Mouse (Mus musculus): Measurements from ENCODE around the gene Exd2. TPM values are rescaled to one million over a fixed set of nuclear protein-coding genes. Genes with fewer than 3 reads are reported as not detected.

Gene Exd2
- polyA plus RNA-seq, 1 experiment from 2014 or later = 48.1 TPM

DNA sequence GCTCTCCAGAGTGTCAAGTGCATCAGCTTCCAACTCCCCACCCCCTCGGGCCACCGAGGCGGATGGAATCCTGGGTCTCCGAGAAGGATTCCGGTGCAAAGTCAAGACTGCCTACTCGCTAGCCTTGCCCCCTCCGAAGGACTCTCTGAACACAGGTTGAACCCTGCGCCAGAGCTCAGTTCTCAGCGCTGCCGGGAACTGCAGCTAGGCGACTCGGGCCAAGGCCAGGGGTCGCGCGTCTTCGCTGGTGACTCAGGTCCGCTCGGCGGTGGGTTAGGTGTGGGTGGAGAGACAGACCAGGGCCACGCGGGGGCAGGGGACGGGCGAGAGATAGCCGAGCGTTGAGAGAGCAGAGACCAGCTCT lies 55.5 kb downstream of the Exd2 start:
- H3K4me2 ChIP-seq (replicated peaks) = peak overlapping the region; percentile 97

DNA sequence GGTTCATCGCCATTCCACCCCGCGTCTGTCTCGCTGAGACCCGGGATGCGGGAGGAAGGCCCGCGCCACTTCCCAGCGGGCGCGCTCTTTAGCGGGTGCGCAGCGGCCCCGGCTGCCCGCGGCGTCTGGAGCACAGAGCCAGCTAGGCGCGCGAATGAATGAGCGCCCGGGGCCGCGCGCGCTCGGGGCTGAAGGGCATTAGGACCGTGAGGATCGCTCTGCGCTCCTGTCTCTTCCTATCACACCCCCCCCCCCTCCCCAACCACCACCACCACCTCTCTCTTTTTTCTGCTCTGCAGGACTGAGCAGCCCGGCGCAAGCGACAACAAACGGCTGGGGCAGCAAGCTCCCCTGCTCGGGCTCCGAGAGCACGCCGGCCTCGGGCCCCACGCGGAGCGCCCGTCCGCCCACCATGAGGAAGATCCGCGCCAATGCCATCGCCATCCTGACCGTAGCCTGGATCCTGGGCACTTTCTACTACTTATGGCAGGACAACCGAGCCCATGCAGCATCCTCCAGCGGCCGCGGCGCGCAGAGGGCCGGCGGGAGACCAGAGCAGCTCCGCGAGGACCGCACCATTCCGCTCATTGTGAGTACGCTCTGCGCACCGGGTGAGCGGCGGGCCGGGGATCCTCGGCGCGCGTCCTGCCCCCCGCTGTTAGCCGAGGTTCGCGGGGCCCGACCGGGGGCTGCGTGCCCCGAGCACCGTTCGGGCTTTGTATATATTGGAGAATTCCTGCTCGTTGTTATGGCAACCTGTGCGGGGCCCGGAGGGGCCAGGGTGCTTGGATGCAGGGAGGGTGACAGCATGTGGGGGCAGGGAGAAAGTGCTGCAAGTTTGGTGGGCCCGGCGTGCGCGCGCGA lies 56.1 kb downstream of the Exd2 start:
- H3K9me3 ChIP-seq (ENCODE audit: control insufficient read depth, low read length) = no peaks in the 10 kb centered on the region
- peaks cover 15% of the 10 kb centered on the region for H3K27me3 ChIP-seq (ENCODE audit: control insufficient read depth, insufficient read depth, low read length)
- peak overlapping the region; percentile 83 for H3K4me3 ChIP-seq (replicated peaks; ENCODE audit: low read length)
- H3K9ac ChIP-seq = peak overlapping the region; percentile 71
- no peaks in the 10 kb centered on the region for H3K36me3 ChIP-seq (replicated peaks; ENCODE audit: control insufficient read depth, insufficient read depth)
- under 1% methylated on average over 83 of the region's 90 CpGs for WGBS
- peak; percentile 75 for DNase-seq (ENCODE audit: low spot score)
- H3K27ac ChIP-seq = peak overlapping the region; percentile 86
- peaks cover 32% of the 10 kb centered on the region for H3K4me1 ChIP-seq (replicated peaks; ENCODE audit: control insufficient read depth, insufficient read depth, low read length)
- ATAC-seq (ENCODE audit: low FRiP score) = peak; percentile 85
- peak overlapping the region; percentile 97 for H3K4me2 ChIP-seq (replicated peaks)

More for the DNA sequence above, 55.5 kb downstream of the Exd2 start:
- Histone ChIP-seq H3K27me3 (ENCODE audit: control insufficient read depth, insufficient read depth, low read length) (peaks cover 15% of the 10 kb centered on the region), H3K27ac (peak overlapping the region; percentile 86), H3K4me1 (replicated peaks; ENCODE audit: control insufficient read depth, insufficient read depth, low read length) (peaks cover 32% of the 10 kb centered on the region), H3K4me3 (replicated peaks; ENCODE audit: low read length) (peak overlapping the region; percentile 83), H3K9me3 (ENCODE audit: control insufficient read depth, low read length) (no peaks in the 10 kb centered on the region), H3K36me3 (replicated peaks; ENCODE audit: control insufficient read depth, insufficient read depth) (no peaks in the 10 kb centered on the region), H3K9ac (peak overlapping the region; percentile 71)
- ATAC-seq (ENCODE audit: low FRiP score) (no peak; the same call in 1 of the 2 replicates), DNase-seq (ENCODE audit: low spot score) (no peak)
- WGBS = under 1% methylated on average over 25 of the region's 25 CpGs

DNA sequence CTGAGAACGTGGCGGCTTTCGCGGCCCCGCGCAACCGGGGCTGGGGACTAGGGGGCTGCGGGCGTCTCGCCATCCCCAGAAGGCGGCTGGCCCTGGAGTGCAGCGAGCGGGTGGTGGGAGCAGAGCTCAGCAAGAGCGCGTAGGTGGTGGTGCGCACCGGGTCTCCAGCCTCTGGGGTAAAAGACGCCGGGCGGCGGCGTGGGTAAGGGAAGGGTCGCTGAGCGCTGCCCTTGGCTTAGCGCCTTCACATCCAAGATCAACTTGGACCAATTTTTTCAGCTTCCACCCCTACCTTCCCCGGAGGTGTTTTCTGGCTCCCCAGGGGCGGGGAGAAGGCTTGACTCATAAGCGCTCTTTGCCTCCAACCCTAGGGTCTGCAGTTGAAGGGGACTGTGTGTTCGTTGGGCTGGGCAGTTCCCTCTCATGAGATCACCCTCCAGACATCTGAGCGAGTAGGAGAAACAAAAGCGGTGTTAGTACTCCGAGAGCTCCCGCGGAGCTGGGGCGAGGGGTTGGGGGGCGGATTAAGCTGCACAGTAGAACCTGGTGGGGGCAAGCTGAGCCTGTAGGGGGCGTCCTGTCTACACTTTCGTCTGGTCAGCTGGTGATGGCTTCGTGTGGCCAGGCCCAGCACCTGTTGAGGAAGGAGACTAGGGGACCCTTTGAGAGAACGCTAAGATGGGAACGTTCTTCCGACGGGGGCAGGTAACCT lies 56.9 kb downstream of the Exd2 start:
- H3K27ac ChIP-seq = peak overlapping the region; percentile 86
- DNase-seq (ENCODE audit: low spot score) = peak; percentile 65
- peak overlapping the region; percentile 71 for H3K9ac ChIP-seq
- H3K4me3 ChIP-seq (replicated peaks; ENCODE audit: low read length) = peak overlapping the region; percentile 83
- no peaks in the 10 kb centered on the region for H3K36me3 ChIP-seq (replicated peaks; ENCODE audit: control insufficient read depth, insufficient read depth)
- no peaks in the 10 kb centered on the region for H3K9me3 ChIP-seq (ENCODE audit: control insufficient read depth, low read length)
- under 1% methylated on average over 41 of the region's 43 CpGs for WGBS
- ATAC-seq (ENCODE audit: low FRiP score) = peak; percentile 59; the same call in 1 of the 2 replicates
- peaks cover 32% of the 10 kb centered on the region for H3K4me1 ChIP-seq (replicated peaks; ENCODE audit: control insufficient read depth, insufficient read depth, low read length)
- H3K4me2 ChIP-seq (replicated peaks) = peak overlapping the region; percentile 97
- peaks cover 15% of the 10 kb centered on the region for H3K27me3 ChIP-seq (ENCODE audit: control insufficient read depth, insufficient read depth, low read length)

DNA sequence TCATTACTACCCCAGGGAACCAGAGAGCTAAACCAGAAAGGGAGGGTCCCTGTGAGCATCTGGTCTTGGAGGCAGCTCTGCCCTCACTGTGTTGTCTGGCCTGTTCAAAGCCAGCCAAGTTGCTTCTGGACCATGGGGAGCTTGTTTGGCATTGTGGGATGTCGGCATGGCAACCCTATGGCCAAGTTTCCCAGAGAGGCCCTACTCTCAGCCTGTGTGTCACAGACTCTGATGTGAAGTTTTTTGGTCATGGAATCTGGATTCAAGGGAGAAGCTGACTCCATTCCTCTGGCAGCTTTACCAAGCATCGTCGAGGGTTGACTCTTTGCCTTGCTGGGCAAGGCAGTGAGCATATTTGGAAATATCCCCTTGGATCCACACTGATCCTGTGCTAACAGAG lies 59.1 kb downstream of the Exd2 start:
- H3K9me3 ChIP-seq (ENCODE audit: control insufficient read depth, low read length) = no peaks in the 10 kb centered on the region
- no peak overlapping the region for H3K4me3 ChIP-seq (replicated peaks; ENCODE audit: low read length)
- no peaks in the 10 kb centered on the region for H3K36me3 ChIP-seq (replicated peaks; ENCODE audit: control insufficient read depth, insufficient read depth)
- H3K4me1 ChIP-seq (replicated peaks; ENCODE audit: control insufficient read depth, insufficient read depth, low read length) = peaks cover 35% of the 10 kb centered on the region
- no peak for ATAC-seq (ENCODE audit: low FRiP score)
- peak; percentile 53 for DNase-seq (ENCODE audit: low spot score)
- no peak overlapping the region; the same call in 1 of the 2 replicates for H3K4me2 ChIP-seq (replicated peaks)
- H3K27ac ChIP-seq = 0 out of 2 replicates have a peak overlapping the region, but pooled peaks have one; percentile 38
- H3K9ac ChIP-seq = no peak overlapping the region
- 52% methylated on average over 3 of the region's 3 CpGs for WGBS
- peaks cover 6% of the 10 kb centered on the region for H3K27me3 ChIP-seq (ENCODE audit: control insufficient read depth, insufficient read depth, low read length)

DNA sequence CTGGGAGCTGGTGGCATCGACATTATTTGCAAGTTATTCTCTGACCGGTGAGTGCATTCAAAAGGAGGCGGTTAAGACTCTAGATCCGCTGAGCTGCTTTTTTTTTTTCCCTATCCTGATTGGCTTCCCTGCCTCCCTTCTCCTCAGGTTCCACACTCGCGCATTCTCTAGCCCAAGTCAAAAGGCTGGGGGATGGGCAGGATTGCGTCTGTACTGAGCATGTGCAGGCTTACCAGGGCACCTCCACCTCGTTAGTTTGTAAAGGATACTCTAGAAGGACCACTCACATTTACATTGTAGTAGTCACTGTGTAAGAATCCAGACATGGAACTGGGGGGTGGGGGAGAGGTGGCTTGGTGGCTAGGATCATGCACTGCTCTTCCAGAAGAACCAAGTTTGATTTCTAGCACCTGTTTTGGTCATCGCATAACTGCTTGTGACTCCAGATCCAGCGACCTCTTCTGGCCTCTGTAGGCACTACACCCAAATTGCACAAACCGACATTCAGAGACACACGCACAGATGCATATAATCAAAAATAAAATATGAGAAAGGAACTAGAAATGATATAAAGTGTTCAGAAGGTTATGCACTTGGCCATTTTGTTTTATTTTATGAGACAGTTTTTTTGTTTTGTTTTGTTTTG lies 61.5 kb downstream of the Exd2 start:
- Histone ChIP-seq H3K4me2 (replicated peaks) (no peak overlapping the region), H3K9ac (no peak overlapping the region), H3K9me3 (ENCODE audit: control insufficient read depth, low read length) (no peaks in the 10 kb centered on the region), H3K36me3 (replicated peaks; ENCODE audit: control insufficient read depth, insufficient read depth) (no peaks in the 10 kb centered on the region), H3K4me1 (replicated peaks; ENCODE audit: control insufficient read depth, insufficient read depth, low read length) (peaks cover 45% of the 10 kb centered on the region), H3K27ac (no peak overlapping the region), H3K27me3 (ENCODE audit: control insufficient read depth, insufficient read depth, low read length) (no peaks in the 10 kb centered on the region), H3K4me3 (replicated peaks; ENCODE audit: low read length) (no peak overlapping the region)
- ATAC-seq (ENCODE audit: low FRiP score) (no peak), DNase-seq (ENCODE audit: low spot score) (no peak)
- WGBS = 29% methylated on average over 12 of the region's 12 CpGs

DNA sequence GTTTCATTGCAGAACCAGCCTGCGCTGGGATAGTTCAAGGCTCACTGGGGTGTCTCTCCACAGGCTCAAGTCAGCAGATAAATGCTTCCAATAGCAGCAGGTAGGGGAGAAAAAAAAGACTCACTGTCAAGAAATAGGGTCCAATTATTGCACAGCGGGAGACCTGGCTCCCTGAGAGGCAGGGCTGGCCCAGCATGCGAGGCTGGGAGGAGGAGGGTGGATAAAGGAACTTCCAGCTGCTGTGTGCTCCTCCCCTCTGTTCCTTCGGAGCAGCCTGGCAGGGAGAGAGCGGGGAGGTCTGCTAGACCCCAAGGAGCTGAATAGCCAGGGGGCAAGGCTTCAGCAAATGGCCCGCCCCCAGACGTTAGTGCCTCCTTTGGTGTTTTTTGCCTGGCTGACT lies 62.6 kb downstream of the Exd2 start:
- Histone ChIP-seq H3K4me2 (replicated peaks) (no peak overlapping the region), H3K9ac (no peak overlapping the region), H3K4me1 (replicated peaks; ENCODE audit: control insufficient read depth, insufficient read depth, low read length) (peaks cover 35% of the 10 kb centered on the region), H3K27me3 (ENCODE audit: control insufficient read depth, insufficient read depth, low read length) (no peaks in the 10 kb centered on the region), H3K4me3 (replicated peaks; ENCODE audit: low read length) (no peak overlapping the region), H3K36me3 (replicated peaks; ENCODE audit: control insufficient read depth, insufficient read depth) (no peaks in the 10 kb centered on the region), H3K27ac (no peak overlapping the region), H3K9me3 (ENCODE audit: control insufficient read depth, low read length) (no peaks in the 10 kb centered on the region)
- DNase-seq (ENCODE audit: low spot score) = no peak
- ATAC-seq (ENCODE audit: low FRiP score) = no peak; the same call in 1 of the 2 replicates
- 12% methylated on average over 7 of the region's 7 CpGs for WGBS

DNA sequence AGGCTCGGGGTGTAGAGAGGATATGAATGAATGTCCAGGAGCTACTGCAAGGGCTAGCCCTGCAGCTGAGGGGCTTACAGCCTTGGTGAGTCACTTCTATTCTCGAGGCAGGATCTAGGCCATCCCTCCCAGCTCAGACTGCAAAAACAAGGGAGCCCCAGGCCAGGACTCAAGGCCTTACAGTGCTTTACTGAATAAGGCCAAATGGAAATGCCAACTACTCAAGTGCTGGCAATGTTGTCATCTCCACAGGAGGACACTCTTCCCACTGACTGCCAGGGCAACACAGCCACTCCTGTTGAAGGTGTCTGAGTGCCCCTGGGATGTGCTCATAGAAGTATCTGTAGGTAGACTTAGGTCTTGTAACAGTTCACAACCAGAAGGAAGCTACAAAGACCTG lies 63.6 kb downstream of the Exd2 start:
- WGBS = 66% methylated on average over 2 of the region's 2 CpGs
- Histone ChIP-seq H3K9me3 (ENCODE audit: control insufficient read depth, low read length) (no peaks in the 10 kb centered on the region), H3K27ac (no peak overlapping the region), H3K4me3 (replicated peaks; ENCODE audit: low read length) (no peak overlapping the region), H3K4me1 (replicated peaks; ENCODE audit: control insufficient read depth, insufficient read depth, low read length) (peaks cover 26% of the 10 kb centered on the region), H3K27me3 (ENCODE audit: control insufficient read depth, insufficient read depth, low read length) (no peaks in the 10 kb centered on the region), H3K4me2 (replicated peaks) (no peak overlapping the region), H3K9ac (no peak overlapping the region), H3K36me3 (replicated peaks; ENCODE audit: control insufficient read depth, insufficient read depth) (no peaks in the 10 kb centered on the region)
- DNase-seq (ENCODE audit: low spot score) (no peak), ATAC-seq (ENCODE audit: low FRiP score) (no peak)

DNA sequence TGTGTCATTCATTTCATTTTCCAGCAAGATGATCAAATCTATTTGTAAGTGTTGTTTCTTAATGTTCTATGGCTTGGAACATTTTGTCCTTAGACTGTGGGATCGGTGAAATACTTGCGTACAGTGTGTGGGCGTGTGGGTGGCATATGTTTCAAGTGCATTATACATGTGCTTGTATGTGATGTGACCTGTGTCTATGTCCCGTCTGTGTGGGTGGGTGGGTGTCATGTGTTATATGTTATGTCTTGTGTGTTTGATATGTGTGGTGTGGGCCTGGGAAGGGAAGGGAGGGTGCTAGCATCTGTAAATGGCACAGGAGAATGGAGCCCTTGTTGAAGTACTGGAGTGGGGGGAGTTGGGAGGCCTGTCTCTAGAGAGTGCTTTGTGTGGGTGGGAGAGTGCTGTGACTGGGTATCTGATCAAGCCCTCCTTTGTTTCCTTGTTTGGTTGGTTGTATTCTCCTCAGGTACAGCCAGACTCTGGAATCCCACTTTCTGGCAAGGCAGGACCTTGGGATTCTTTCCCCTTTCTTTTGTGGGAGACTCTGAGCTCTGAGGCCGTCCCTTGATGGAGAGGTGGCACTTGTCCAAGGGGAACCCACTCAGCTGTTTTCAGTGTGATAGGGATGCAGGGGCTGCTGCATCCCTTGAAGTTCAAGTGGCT lies 65.0 kb downstream of the Exd2 start:
- Histone ChIP-seq H3K4me2 (replicated peaks) (no peak overlapping the region), H3K27me3 (ENCODE audit: control insufficient read depth, insufficient read depth, low read length) (no peaks in the 10 kb centered on the region), H3K4me3 (replicated peaks; ENCODE audit: low read length) (no peak overlapping the region), H3K27ac (peak overlapping the region; percentile 53; the same call in 1 of the 2 replicates), H3K9ac (peak overlapping the region; percentile 22; the same call in 1 of the 2 replicates), H3K36me3 (replicated peaks; ENCODE audit: control insufficient read depth, insufficient read depth) (no peaks in the 10 kb centered on the region), H3K4me1 (replicated peaks; ENCODE audit: control insufficient read depth, insufficient read depth, low read length) (peaks cover 17% of the 10 kb centered on the region), H3K9me3 (ENCODE audit: control insufficient read depth, low read length) (no peaks in the 10 kb centered on the region)
- ATAC-seq (ENCODE audit: low FRiP score) (peak; percentile 65; the same call in 1 of the 2 replicates), DNase-seq (ENCODE audit: low spot score) (no peak)
- WGBS = 72% methylated on average over 5 of the region's 5 CpGs
